Comparison of ENCODE assay signal across 13 mouse cellular contexts in genomic region chr6:72230875-72231274, GRCm38 (mm10). TPM values are rescaled to one million over a fixed set of nuclear protein-coding genes. Genes with fewer than 3 reads are reported as not detected.
A peak's percentile ranks its signal among the peaks of the same experiment; 100 is the strongest.
DNase-seq lines count a peak whose midpoint lies in the region; ATAC-seq and TF ChIP-seq lines count a peak whose summit lies in the region.
"Had no signal": no experiment of that assay in that cellular context is flagged by ENCODE, and none has a peak within 500 bp of the region (broad histone marks: within the 10 kb centered on the region; RNA-seq: fewer than 3 reads in every experiment).

No protein-coding gene starts in this region.

- H3K27ac ChIP-seq in lung, embryonic 15.5 days, result no peak overlapping the region
- H3K27ac ChIP-seq in embryonic facial prominence, embryonic 12.5 days, result no peak overlapping the region
- H3K27ac ChIP-seq in limb, embryonic 10.5 days, result peak overlapping the region; percentile 67
- H3K27ac ChIP-seq in thymus, adult 2 months (ENCODE audit: control insufficient read depth, insufficient read depth, low read length), result no peak overlapping the region
- H3K27ac ChIP-seq: liver, embryonic 14.5 days had no signal

- H3K4me3 ChIP-seq in lung, embryonic 15.5 days, result 0 out of 2 replicates have a peak overlapping the region, but pooled peaks have one; percentile 2
- H3K4me3 ChIP-seq in lung, adult 2 months (replicated peaks; ENCODE audit: extremely low read depth, low read depth, low read length), result no peak overlapping the region
- no peak overlapping the region for H3K4me3 ChIP-seq in embryonic facial prominence, embryonic 12.5 days
- peak overlapping the region; percentile 34 for H3K4me3 ChIP-seq in limb, embryonic 10.5 days
- no peak overlapping the region for H3K4me3 ChIP-seq in thymus, adult 2 months (ENCODE audit: control insufficient read depth, insufficient read depth, low read length)

- no peak for TF ChIP-seq POLR2A in lung, adult 2 months (IDR thresholded peaks at IDR 0.05; ENCODE audit: borderline replicate concordance, extremely low read depth, low read depth, low read length)
- no peak for TF ChIP-seq POLR2A in thymus, adult 2 months (IDR thresholded peaks at IDR 0.05; ENCODE audit: control insufficient read depth, extremely low read depth, insufficient read depth, low read length, poor library complexity)

- H3K4me2 ChIP-seq in lung, embryonic 15.5 days, result peak overlapping the region; percentile 98
- H3K4me2 ChIP-seq in embryonic facial prominence, embryonic 12.5 days (replicated peaks), result peak overlapping the region; percentile 20; the same call in 1 of the 2 replicates

- peaks cover 51% of the 10 kb centered on the region for H3K4me1 ChIP-seq in lung, embryonic 15.5 days
- H3K4me1 ChIP-seq in lung, adult 2 months (ENCODE audit: control insufficient read depth, insufficient read depth, low read length), result 0 out of 2 replicates have a peak, but pooled peaks cover 9% of the 10 kb centered on the region
- H3K4me1 ChIP-seq in embryonic facial prominence, embryonic 12.5 days, result peaks cover 35% of the 10 kb centered on the region
- peaks cover 78% of the 10 kb centered on the region for H3K4me1 ChIP-seq in limb, embryonic 10.5 days
- peaks cover 12% of the 10 kb centered on the region; the same call in 1 of the 2 replicates for H3K4me1 ChIP-seq in thymus, adult 2 months (replicated peaks; ENCODE audit: control insufficient read depth, insufficient read depth, low read length)

- WGBS in lung, embryonic 15.5 days, result 39% methylated on average over 5 of the region's 5 CpGs
- WGBS in lung, adult 2 months, result 57% methylated on average over 5 of the region's 5 CpGs
- 32% methylated on average over 5 of the region's 5 CpGs for WGBS in embryonic facial prominence, embryonic 12.5 days
- 25% methylated on average over 5 of the region's 5 CpGs for WGBS in limb, embryonic 10.5 days
- WGBS in thymus, adult 2 months, result 26% methylated on average over 5 of the region's 5 CpGs

- ATAC-seq in lung, embryonic 15.5 days (ENCODE audit: borderline replicate concordance, extremely low read depth, low FRiP score, low TSS enrichment), result no peak
- ATAC-seq in embryonic facial prominence, embryonic 12.5 days (ENCODE audit: insufficient number of reproducible peaks, insufficient read depth, low FRiP score, low TSS enrichment), result 0 out of 2 replicates have a peak, but pooled peaks have one; percentile 13
- ATAC-seq: activated CD4-positive, CD25-positive, alpha-beta regulatory T cell, adult 4 months; CD4-positive, CD25-positive, alpha-beta regulatory T cell, adult 4 months had no signal

- H3K36me3 ChIP-seq in lung, embryonic 15.5 days, result no peaks in the 10 kb centered on the region
- no peaks in the 10 kb centered on the region for H3K36me3 ChIP-seq in embryonic facial prominence, embryonic 12.5 days
- H3K36me3 ChIP-seq in limb, embryonic 10.5 days, result peaks cover 13% of the 10 kb centered on the region; the same call in 1 of the 2 replicates
- H3K36me3 ChIP-seq in thymus, adult 2 months (ENCODE audit: control insufficient read depth, insufficient read depth, low read length), result no peaks in the 10 kb centered on the region

- no peak for TF ChIP-seq CTCF in lung, adult 2 months (IDR thresholded peaks at IDR 0.05; ENCODE audit: insufficient read depth, low read length)
- no peak for TF ChIP-seq CTCF in thymus, adult 2 months (IDR thresholded peaks at IDR 0.05; ENCODE audit: borderline replicate concordance, control insufficient read depth, extremely low read depth, insufficient read depth, low read length, poor library complexity)

- intact Hi-C loops in heart, postnatal 36 days (cut with DNase I), result no loop called here

- H3K27me3 ChIP-seq in lung, embryonic 15.5 days, result peaks cover under 1% of the 10 kb centered on the region; the same call in 1 of the 2 replicates
- peaks cover 13% of the 10 kb centered on the region for H3K27me3 ChIP-seq in embryonic facial prominence, embryonic 12.5 days
- H3K27me3 ChIP-seq in limb, embryonic 10.5 days (ENCODE audit: low read depth, poor library complexity, severe bottlenecking), result peaks cover 17% of the 10 kb centered on the region; the same call in 1 of the 2 replicates
- H3K27me3 ChIP-seq in thymus, adult 2 months (ENCODE audit: control insufficient read depth, insufficient read depth, low read length), result peaks cover 5% of the 10 kb centered on the region; the same call in 1 of the 2 replicates

- H3K9me3 ChIP-seq in lung, embryonic 15.5 days, result no peaks in the 10 kb centered on the region
- no peaks in the 10 kb centered on the region for H3K9me3 ChIP-seq in embryonic facial prominence, embryonic 12.5 days
- no peaks in the 10 kb centered on the region for H3K9me3 ChIP-seq in limb, embryonic 10.5 days (replicated peaks)

- H3K9ac ChIP-seq in lung, embryonic 15.5 days, result no peak overlapping the region
- no peak overlapping the region for H3K9ac ChIP-seq in embryonic facial prominence, embryonic 12.5 days
- H3K9ac ChIP-seq: liver, embryonic 14.5 days had no signal

- DNase-seq in heart, adult 11 months, result peak; percentile 91
- no peak for DNase-seq in heart, postnatal 36 days
- no peak for DNase-seq in lung, adult 2 months
- peak; percentile 70 for DNase-seq in limb, embryonic 10.5 days (ENCODE audit: low spot score)
- DNase-seq in right cerebral cortex, adult 2 months (ENCODE audit: low spot score in 2 of 2), result no peak
- no peak for DNase-seq in thymus, adult 2 months
- DNase-seq: cerebellum, adult 18-20 months; kidney, postnatal 25 days had no signal

RNA-seq across cellular contexts. Expression of gene Atoh8, which starts 4.5 kb away (rescaled TPM):
- 10 to 100 TPM in 1 of 2 experiments, 1 to 10 TPM in 1; 10.0 to 11.4 TPM for total RNA-seq in heart, postnatal 36 days (2021)
- polyA plus RNA-seq in lung, embryonic 15.5 days (2015; fragmentation: Nextera tagmentation; extraction: Ambion mirVana), result 25.4 and 27.8 TPM in 2 replicates
- polyA plus RNA-seq in lung, adult 2 months (2012; rRNA removed), result 26.4 and 26.7 TPM in 2 replicates
- 16.4 and 18.6 TPM in 2 replicates for polyA plus RNA-seq in embryonic facial prominence, embryonic 12.5 days (2016; fragmentation: Nextera tagmentation; extraction: Ambion mirVana)
- polyA plus RNA-seq in limb, embryonic 10.5 days (2016; fragmentation: Nextera tagmentation; extraction: Ambion mirVana), result 24.9 and 28.0 TPM in 2 replicates
- polyA plus RNA-seq in thymus, adult 2 months (2012; rRNA removed), result 3.6 and 3.8 TPM in 2 replicates
- polyA plus RNA-seq: activated CD4-positive, CD25-positive, alpha-beta regulatory T cell, adult 4 months; CD4-positive, CD25-positive, alpha-beta regulatory T cell, adult 4 months had no signal

Comparison
In these comparisons a context has a peak if more than half of its experiments do, and no peak if none do; other contexts are left out.
1. DNase-seq: peak in heart, adult 11 months (single experiment) and limb, embryonic 10.5 days (single experiment); none in heart, postnatal 36 days (0 of 2), lung, adult 2 months (single experiment), right cerebral cortex, adult 2 months (0 of 2) and thymus, adult 2 months (single experiment).
2. H3K4me3 ChIP-seq: peak in lung, embryonic 15.5 days (single experiment) and limb, embryonic 10.5 days (single experiment); none in lung, adult 2 months (single experiment), embryonic facial prominence, embryonic 12.5 days (single experiment) and thymus, adult 2 months (single experiment).